Mouse (Mus musculus) myocyte (in vitro differentiated cells): Measurements from ENCODE around the gene Rab3gap1.

Experiments
- CEBPB ChIP-seq: IDR thresholded peaks from 2 replicates; pipeline ENCODE4 v1.6.1; 2011; ENCODE audit warnings: mild to moderate bottlenecking, moderate library complexity; ENCODE audit not compliant: poor library complexity, insufficient read depth, severe bottlenecking
- E2F4 ChIP-seq: IDR thresholded peaks from one replicate; pipeline ENCODE4 v1.6.1; 2011; ENCODE audit warnings: mild to moderate bottlenecking, control low read depth, moderate library complexity; ENCODE audit not compliant: insufficient read depth
- MAX ChIP-seq: IDR thresholded peaks from one replicate; pipeline ENCODE4 v1.6.1; 2011; ENCODE audit warnings: low read depth, mild to moderate bottlenecking, control low read depth
- MYOD1 ChIP-seq, 3 experiments: IDR thresholded peaks; one replicate each; pipeline ENCODE4 v1.6.1; 2011; ENCODE audit warnings: control low read depth in 2 of 3, low read depth in 2 of 3, mild to moderate bottlenecking in 2 of 3, moderate library complexity in 1 of 3; ENCODE audit not compliant: insufficient read length in 2 of 3, control insufficient read depth in 1 of 3
- MYOG ChIP-seq, 3 experiments: IDR thresholded peaks; one replicate each; pipeline ENCODE4 v1.6.1; 2011; ENCODE audit warnings: control low read depth in 2 of 3, low read depth in 2 of 3, mild to moderate bottlenecking in 2 of 3; ENCODE audit not compliant: insufficient read length in 2 of 3, control insufficient read depth in 1 of 3, insufficient read depth in 1 of 3
- POLR2A ChIP-seq: IDR thresholded peaks from one replicate; pipeline ENCODE4 v1.6.1; 2011; ENCODE audit warnings: low read depth, mild to moderate bottlenecking, control low read depth, moderate library complexity; ENCODE audit not compliant: insufficient read length
- POLR2AphosphoS2 ChIP-seq: IDR thresholded peaks from one replicate; pipeline ENCODE4 v1.6.1; 2011; ENCODE audit warnings: low read depth, control low read depth; ENCODE audit not compliant: insufficient read length
- REST ChIP-seq: IDR thresholded peaks from one replicate; pipeline ENCODE4 v1.6.1; 2011; ENCODE audit warnings: mild to moderate bottlenecking, control low read depth, moderate library complexity; ENCODE audit not compliant: insufficient read depth, insufficient read length
- SRF ChIP-seq: IDR thresholded peaks from one replicate; pipeline ENCODE4 v1.6.1; 2011; ENCODE audit warnings: low read depth; ENCODE audit not compliant: control insufficient read depth, insufficient read length
- TCF12 ChIP-seq: IDR thresholded peaks from one replicate; pipeline ENCODE4 v1.6.1; 2011; ENCODE audit warnings: mild to moderate bottlenecking, control low read depth; ENCODE audit not compliant: poor library complexity, insufficient read depth, severe bottlenecking
- TCF3 ChIP-seq: IDR thresholded peaks from one replicate; pipeline ENCODE4 v1.6.1; 2011; ENCODE audit warnings: low read depth, control low read depth; ENCODE audit not compliant: insufficient read length
- USF1 ChIP-seq: IDR thresholded peaks from one replicate; pipeline ENCODE4 v1.6.1; 2011; ENCODE audit warnings: low read depth, mild to moderate bottlenecking, control low read depth, moderate library complexity

DNA sequence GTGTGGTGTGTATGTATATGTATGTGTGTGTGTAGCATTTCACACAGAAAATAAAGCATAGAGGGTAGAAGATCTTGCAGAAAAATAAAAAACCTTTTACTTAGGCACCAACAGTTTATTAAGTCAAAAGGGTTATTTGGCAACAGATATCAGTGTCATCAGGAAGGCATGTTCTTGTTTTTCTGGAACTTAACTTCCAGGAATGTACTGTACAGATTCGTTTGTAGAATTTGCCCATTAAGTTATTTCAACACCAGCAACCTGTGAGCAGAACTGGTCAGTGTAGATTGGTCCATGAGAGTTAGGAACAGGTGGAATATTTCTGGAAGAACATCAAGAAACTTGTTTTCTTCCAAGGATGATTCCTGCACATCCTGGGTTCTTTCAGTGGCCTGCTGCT lies 30.8 kb downstream of the Rab3gap1 start:
- TF ChIP-seq POLR2A = no peak
- no peak for TF ChIP-seq SRF
- TF ChIP-seq E2F4 = no peak
- no peak for TF ChIP-seq MAX
- TF ChIP-seq POLR2AphosphoS2 = no peak
- no peak for TF ChIP-seq CEBPB
- TF ChIP-seq REST = no peak
- no peak for TF ChIP-seq USF1
- no peak for TF ChIP-seq MYOD1 (IDR thresholded peaks at IDR 0.05; ENCODE audit: control insufficient read depth in 1 of 3, insufficient read length in 2 of 3, low read depth in 2 of 3)
- TF ChIP-seq TCF12 = no peak
- TF ChIP-seq TCF3 = no peak
- TF ChIP-seq MYOG (IDR thresholded peaks at IDR 0.05; ENCODE audit: control insufficient read depth in 1 of 3, insufficient read depth in 1 of 3, insufficient read length in 2 of 3, low read depth in 2 of 3) = no peak
